Mouse (Mus musculus) G1E (cell line): ENCODE data around the gene Fam177a. TPM values are rescaled to one million over a fixed set of nuclear protein-coding genes. Genes with fewer than 3 reads are reported as not detected.
"Not testable (repeated sequence)": the region's sequence is repeated elsewhere in the genome, so short reads cannot be mapped to it uniquely, and the experiment has no call there.

Source experiments
- ATAC-seq: 2 replicates; pipeline ENCODE4 v1.8.0; 2016; ENCODE audit warnings: mild to moderate bottlenecking; ENCODE audit not compliant: insufficient number of reproducible peaks, poor library complexity, low FRiP score, severe bottlenecking; ENCODE audit errors: extremely low read depth
- DNase-seq: peaks from one replicate; pipeline ENCODE4 v3.0.0; 2012; ENCODE audit warnings: low spot score
- H3K27me3 ChIP-seq: 2 replicates; pipeline ENCODE4 v1.6.1; 2012; ENCODE audit warnings: mild to moderate bottlenecking, low read length, inconsistent platforms; ENCODE audit not compliant: insufficient read depth
- H3K36me3 ChIP-seq: replicated peaks from 2 replicates; pipeline ENCODE3; 2012; ENCODE audit warnings: mild to moderate bottlenecking, inconsistent platforms
- H3K4me1 ChIP-seq: 2 replicates; pipeline ENCODE4 v1.6.1; 2012; ENCODE audit warnings: low read depth, low read length, inconsistent platforms, mixed read lengths; ENCODE audit not compliant: insufficient read depth
- H3K4me3 ChIP-seq: 2 replicates; pipeline ENCODE4 v1.5.1; 2012; ENCODE audit warnings: low read depth, mild to moderate bottlenecking, inconsistent platforms, low read length, moderate library complexity, mixed read lengths
- H3K9me3 ChIP-seq: replicated peaks from 2 replicates; pipeline ENCODE4 v1.6.1; 2012; ENCODE audit warnings: inconsistent platforms
- CTCF ChIP-seq: IDR thresholded peaks from 2 replicates; pipeline ENCODE4 v1.5.1; 2012; ENCODE audit warnings: low read depth, low read length, inconsistent platforms, mixed read lengths
- GATA1 ChIP-seq: IDR thresholded peaks from 2 replicates; pipeline ENCODE4 v1.6.1; 2012; ENCODE audit warnings: borderline replicate concordance, low read length, inconsistent platforms, mixed read lengths
- GATA2 ChIP-seq: IDR thresholded peaks from 2 replicates; pipeline ENCODE4 v1.6.1; 2012; ENCODE audit warnings: low read depth, low read length, inconsistent platforms, borderline replicate concordance
- POLR2AphosphoS5 ChIP-seq: IDR thresholded peaks from 2 replicates; pipeline ENCODE4 v1.6.1; 2012; ENCODE audit warnings: low read depth, low read length, inconsistent platforms; ENCODE audit not compliant: insufficient replicate concordance
- TAL1 ChIP-seq: conservative IDR thresholded peaks from 2 replicates; pipeline ENCODE4 v1.6.1; 2012; ENCODE audit warnings: low read depth, low read length, inconsistent platforms, mixed read lengths
- polyA plus RNA-seq: library from polyadenylated mRNA; stranded (reverse); fragments of >175 nt; gene quantifications from 2 replicates; pipeline ENCODE4 v1.2.3, GENCODE M21; 2012
- total RNA-seq, 2 experiments: library from RNA; stranded (forward) in 1 of 2; stranded (reverse) in 1 of 2; fragments of 200-1000 nt in 1 of 2; fragments of >200 nt in 1 of 2; fragmentation: Nextera tagmentation in 1 of 2; gene quantifications; 2 replicates each; pipeline ENCODE4 v1.2.3; 2014 to 2017

Gene Fam177a
- 6.9 and 11.7 TPM in 2 replicates for total RNA-seq (2014; fragmentation: Nextera tagmentation)
- total RNA-seq (2017): 22.7 and 26.1 TPM in 2 replicates
- polyA plus RNA-seq: 6.7 and 7.4 TPM in 2 replicates

DNA sequence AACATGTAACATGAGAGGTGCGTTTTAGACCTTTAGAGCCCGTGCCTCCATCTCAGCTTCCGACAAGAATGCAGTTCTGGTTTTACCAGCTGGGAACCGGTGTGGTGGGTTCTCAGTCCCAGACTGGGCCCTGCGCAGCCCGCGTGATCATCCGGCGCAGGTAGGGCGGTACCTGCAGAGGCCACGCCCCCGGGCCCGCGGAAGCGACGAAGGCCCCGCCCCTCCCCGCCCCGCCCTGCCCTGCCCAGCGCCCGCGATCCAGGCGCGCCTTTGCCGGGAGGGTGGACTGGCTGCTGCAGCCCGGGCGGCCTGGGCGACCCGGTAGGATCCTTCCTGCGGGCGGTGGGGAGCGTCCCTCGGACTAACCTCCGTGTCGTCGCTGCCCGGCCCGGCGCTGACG, at the start of gene Fam177a:
Gene Fam177a, plus strand, starts transcription at position 228 of the 400 bp plus-strand sequence.
- ATAC-seq: peak; percentile 80
- not testable (repeated sequence) for H3K27me3 ChIP-seq, H3K9me3 ChIP-seq, DNase-seq, H3K4me1 ChIP-seq, H3K36me3 ChIP-seq, H3K4me3 ChIP-seq

DNA sequence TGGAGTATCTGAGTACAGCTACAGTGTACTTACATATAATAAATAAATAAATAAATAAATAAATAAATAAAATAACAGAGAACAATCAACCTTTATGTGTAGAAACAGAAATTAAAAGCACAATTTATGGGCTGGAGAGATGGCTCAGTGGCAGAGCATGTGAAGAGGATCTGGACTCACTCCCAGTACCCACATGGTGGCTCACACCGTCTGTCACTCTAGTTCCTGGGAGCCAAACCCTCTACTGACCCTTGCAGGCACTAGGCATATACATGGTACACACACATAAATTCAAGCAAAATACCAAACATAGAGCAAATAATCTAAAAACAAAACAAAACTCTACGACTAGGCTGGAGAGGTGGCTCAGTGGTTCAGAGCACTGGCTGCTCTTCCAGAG, 49.0 kb upstream of the Fam177a start:
- Histone ChIP-seq H3K27me3 (no peaks in the 10 kb centered on the region), H3K9me3 (no peaks in the 10 kb centered on the region), H3K36me3 (peaks cover 40% of the 10 kb centered on the region), H3K4me3 (no peak overlapping the region), H3K4me1 (peaks cover 70% of the 10 kb centered on the region)
- ATAC-seq (no peak), DNase-seq (no peak)
- TF ChIP-seq POLR2AphosphoS5 (no peak), GATA2 (no peak), TAL1 (no peak), CTCF (no peak), GATA1 (no peak)

DNA sequence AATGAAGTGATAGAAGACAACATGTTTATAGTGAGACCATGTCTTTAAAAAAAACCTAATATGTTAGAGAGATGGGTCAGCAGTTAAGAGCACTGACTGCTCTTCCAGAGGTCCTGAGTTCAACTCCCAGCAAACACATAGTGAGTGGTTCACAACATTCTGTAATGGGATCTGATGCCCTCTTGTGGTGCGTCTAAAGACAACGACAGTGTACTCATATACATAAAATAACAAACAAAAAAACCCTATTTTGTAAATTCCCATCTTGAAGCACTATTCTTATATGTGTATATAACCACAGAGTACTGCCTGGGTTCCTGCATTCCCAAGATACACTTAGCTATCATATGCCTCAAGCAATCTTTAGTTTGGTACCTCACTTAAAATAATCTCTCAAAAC, 45.6 kb upstream of the Fam177a start:
- peaks cover 45% of the 10 kb centered on the region for H3K4me1 ChIP-seq
- peaks cover 26% of the 10 kb centered on the region for H3K36me3 ChIP-seq
- not testable (repeated sequence) for ATAC-seq, H3K27me3 ChIP-seq, DNase-seq, H3K9me3 ChIP-seq
- peak overlapping the region; percentile 75; the same call in 1 of the 2 replicates for H3K4me3 ChIP-seq

DNA sequence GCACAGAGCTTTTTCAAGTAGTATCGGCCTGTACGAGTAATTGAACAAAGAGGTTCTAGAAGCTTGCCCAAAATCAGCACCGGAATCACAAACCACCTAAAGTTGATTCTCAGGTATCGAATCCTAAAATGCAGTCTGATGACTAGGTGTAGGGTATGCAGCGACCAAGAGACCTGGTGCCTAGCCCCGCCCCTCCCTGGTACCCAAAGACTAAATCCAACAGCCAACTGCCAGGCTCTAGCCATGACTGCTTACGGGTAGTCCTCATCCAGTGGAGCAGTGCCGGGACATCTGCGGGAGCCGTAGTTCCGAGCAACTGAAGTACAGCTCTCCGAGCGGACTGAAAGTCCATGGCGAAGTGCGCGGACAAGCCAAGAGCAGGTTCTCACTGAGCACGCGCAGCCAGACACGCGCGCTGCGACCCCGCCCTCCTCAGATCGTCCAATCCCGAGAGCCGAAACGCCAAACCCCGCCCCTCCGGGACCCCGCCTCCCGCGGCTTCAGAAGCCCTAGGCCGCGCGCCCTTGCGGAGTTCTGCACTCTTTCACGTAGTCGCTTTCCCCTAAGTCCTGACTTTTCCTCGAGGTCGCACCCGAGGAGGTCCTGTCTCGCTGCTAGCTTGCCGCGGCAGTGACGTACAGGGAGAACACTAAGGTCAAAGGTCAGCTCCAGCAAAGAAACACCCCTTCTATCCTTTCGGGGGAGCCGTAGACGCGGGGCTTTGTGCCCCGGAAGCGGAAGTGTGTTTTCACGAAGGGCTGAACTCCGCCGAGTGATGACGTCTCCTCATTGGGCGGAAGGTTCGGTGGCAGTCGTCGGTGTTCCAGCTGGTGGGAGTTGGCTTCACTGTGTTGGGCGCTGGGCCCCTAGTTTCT, 44.3 kb upstream of the Fam177a start, which contains the start of the genes 2700097O09Rik and Srp54a:
Gene 2700097O09Rik, minus strand, starts transcription at position 385 of the 875 bp plus-strand sequence.
Gene Srp54a, plus strand, starts transcription at position 537 of the 875 bp plus-strand sequence.
- peak within 1 kb of the TSS; percentile 75 for H3K4me3 ChIP-seq
- peaks cover 36% of the 10 kb centered on the region for H3K4me1 ChIP-seq
- peak; percentile 76 for DNase-seq
- H3K36me3 ChIP-seq: peaks cover 26% of the 10 kb centered on the region
- H3K9me3 ChIP-seq, H3K27me3 ChIP-seq: not testable (repeated sequence)
- peak; percentile 90 for ATAC-seq

DNA sequence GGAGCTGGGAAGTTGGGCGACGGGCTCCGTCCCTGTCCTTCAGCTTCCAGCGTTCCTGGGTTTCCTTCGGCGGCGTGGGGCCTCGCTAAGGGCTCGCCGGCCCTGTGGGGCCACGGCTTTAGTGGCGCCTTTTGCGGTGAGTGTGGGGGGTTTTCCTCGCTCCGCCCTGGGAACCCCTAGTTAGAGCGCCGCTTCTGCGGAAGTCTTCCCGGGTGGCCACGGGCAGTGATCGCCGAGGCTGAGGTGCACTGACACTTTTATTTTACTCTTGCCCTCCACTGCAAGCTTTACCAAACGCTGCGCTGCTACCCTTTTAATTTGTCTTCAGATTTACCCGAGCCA, 43.7 kb upstream of the Fam177a start:
- H3K36me3 ChIP-seq: peaks cover 22% of the 10 kb centered on the region
- ATAC-seq: not testable (repeated sequence)

DNA sequence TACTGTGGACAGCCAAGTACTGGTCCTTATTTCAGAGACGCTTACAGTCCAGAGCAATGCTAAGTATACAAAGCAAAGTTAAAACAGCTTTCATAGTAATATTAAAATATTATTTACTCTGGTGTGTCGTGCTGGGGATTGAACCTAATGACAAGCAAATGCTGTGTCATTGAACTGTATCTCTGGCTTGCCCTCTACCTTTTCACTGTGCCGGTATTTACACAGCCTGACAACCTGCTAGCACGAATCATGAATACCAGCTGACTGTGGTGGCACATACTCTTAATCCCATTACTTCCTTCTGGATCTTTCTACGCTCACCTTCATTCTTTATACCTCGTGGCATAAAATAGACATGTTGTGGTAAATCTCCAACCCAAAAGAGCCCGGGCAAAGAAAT, 32.1 kb upstream of the Fam177a start:
- H3K36me3 ChIP-seq, H3K4me3 ChIP-seq, H3K4me1 ChIP-seq, H3K27me3 ChIP-seq, DNase-seq, ATAC-seq, H3K9me3 ChIP-seq: not testable (repeated sequence)

More for the DNA sequence above, 43.7 kb upstream of the Fam177a start:
- peaks cover 32% of the 10 kb centered on the region for H3K4me1 ChIP-seq
- peak overlapping the region; percentile 75 for H3K4me3 ChIP-seq
- not testable (repeated sequence) for H3K9me3 ChIP-seq, H3K27me3 ChIP-seq, DNase-seq

DNA sequence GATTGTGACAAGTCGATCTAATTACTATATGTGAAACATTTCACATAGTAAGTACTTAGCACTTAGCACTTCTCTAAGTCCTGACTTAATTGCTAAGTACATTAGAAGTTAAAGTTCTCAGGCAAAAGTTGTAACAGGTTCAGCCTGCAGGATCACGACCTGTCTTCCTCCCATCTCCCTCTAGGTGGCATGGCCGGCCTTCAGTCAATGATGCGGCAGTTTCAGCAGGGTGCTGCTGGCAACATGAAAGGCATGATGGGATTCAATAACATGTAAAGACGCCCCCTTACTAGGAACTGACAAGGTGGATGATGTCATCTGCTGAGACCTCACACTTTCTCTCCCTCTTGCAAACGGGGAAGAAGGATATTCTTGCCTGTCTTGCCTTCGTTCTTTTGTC, 11.7 kb upstream of the Fam177a start:
- H3K9me3 ChIP-seq, DNase-seq, H3K27me3 ChIP-seq, H3K4me1 ChIP-seq, H3K4me3 ChIP-seq, H3K36me3 ChIP-seq: not testable (repeated sequence)
- ATAC-seq: peak; percentile 58

GRCm38 (mm10) chr12:55124731-55125130, 462 bp downstream of the Fam177a start:
- ATAC-seq: peak; percentile 61

DNA sequence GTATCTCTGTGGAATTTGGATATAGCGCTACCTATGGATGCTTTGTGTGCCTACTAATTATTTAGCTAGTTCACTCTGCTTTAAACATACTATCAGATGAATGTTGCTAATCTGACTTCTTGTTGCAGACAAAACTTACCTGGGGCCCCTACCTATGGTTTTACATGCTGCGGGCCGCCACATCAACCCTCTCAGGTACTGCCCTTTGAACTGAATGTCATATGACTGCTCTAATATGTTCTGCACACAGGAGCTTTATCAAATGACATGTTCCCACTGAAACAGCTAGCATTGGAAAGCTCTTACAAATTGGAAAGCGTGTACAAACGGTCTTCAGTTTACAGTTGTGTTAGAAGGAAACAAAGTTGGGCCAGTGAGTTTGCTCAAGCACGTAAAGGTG, 11.3 kb downstream of the Fam177a start:
- H3K36me3 ChIP-seq, DNase-seq, H3K9me3 ChIP-seq, H3K27me3 ChIP-seq, ATAC-seq, H3K4me3 ChIP-seq, H3K4me1 ChIP-seq: not testable (repeated sequence)

More at GRCm38 (mm10) chr12:55124731-55125130, 462 bp downstream of the Fam177a start:
- not testable (repeated sequence) for DNase-seq, H3K4me1 ChIP-seq, H3K4me3 ChIP-seq, H3K9me3 ChIP-seq, H3K36me3 ChIP-seq, H3K27me3 ChIP-seq

DNA sequence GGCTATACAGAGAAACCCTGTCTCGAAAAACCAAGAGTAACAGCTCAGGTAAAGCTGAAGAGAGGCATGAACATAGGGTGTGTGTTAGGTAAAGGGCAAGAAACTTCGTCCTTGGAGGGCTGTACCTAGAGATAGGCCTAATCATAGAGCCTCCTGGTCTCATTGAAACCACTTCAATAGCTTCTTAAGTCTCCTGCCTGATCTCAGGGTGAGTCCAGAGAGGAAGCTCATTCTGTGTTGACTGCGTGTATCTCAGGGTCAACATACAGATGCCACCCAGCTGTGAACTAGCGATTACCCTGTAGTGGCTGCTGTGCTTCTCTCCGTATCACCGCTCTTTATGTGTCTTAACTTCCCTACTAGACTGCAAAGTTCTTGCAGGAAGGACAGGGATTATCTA, 13.6 kb downstream of the Fam177a start:
- not testable (repeated sequence) for H3K4me3 ChIP-seq, H3K27me3 ChIP-seq, H3K36me3 ChIP-seq, DNase-seq, H3K4me1 ChIP-seq, H3K9me3 ChIP-seq, ATAC-seq
